Mouse (Mus musculus): ENCODE data around the gene Nupr1.

Gene Nupr1

DNA sequence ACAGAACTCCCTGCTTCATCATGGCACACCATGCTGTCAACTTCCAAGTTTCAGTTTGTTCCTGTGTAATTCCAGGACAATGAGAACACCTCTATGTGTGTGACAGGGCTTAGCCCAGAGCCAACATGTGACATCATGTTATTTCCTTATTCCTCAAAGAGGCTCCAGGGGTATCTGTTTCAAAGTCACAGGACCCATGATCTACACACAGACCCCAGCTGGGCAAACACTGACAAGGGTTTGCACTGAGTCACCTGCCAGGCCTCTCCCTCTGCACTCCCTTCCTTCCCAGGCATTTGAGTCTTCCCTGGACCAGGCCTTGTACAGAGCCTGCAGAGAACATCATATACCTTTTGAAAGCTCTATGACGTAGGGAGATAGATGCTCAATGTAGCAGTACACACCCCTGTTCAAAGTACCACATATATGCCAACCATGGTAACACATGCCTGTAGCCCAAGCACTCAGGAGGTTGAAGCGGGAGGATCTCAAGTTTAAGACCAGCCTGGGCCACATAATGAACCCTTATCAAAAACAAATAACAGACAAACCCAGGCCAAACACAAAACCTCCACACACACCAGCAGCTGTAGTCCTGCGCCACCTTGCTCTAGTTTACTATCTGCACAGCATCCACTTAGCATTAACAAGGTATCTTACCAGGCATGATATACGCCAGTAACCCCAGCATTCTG lies at the start of gene Nupr1:
TSS of gene Nupr1 (minus strand) at position 38 of the 695 bp plus-strand sequence.
- DNase-seq (ENCODE audit: low spot score in 2 of 2): no peak

DNA sequence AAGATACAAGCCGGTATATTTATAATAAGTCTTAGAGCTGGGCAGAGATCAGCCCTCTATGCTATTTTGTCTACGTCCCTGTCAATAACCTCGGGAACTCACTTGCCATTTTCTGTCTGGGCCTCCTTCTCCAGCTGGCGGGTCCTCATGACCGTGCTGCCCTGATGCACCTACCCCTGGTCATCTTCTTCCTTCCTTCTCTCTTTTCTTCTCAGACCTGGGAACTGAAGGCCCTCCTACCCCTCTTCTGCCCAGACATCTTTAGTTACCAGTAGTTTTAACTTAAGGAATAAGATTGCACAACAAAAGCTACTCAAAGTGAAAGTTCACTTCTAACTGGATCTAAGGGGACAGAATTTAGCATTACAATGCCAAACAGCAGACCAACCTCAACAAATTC lies 49.0 kb upstream of the Nupr1 start:
- no peak for DNase-seq (ENCODE audit: low spot score in 2 of 2)

DNA sequence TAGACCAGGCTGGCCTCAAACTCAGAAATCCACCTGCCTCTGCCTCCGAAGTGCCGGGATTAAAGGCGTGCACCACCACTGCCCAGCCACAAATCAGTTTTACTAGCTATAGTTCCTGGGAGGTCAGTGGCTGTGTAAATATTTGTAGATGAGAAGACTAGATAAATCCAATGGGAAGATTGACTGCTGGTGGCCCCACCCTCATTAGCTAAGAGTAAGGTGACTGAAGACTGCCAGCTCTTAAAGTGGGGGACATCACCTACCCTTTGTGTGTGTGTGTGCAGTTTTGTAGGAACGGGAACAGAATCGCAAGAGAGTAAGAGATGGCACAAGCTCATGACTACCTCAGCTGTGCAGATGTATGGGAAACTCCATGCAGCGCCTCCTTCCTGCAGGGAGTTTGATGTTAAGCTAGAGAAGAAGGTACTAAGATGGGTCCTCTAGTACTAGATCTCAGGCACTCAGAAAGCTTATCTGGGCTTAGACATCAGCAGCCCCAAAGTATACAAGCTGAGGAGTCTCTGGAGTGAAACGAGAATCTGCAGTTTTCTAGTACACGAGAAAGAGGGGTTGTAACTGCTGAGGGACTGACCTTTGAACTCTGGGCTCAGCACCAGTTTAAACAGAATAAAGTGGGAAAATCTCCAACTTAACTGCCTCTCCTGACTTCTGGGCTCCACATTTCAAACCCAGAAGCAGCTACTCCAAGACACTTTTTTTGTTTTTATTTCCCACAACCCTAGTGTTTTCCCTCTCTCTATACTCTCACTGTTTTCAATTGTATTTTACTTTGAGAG lies 48.1 kb upstream of the Nupr1 start:
- no peak for DNase-seq (ENCODE audit: low spot score in 2 of 2)

DNA sequence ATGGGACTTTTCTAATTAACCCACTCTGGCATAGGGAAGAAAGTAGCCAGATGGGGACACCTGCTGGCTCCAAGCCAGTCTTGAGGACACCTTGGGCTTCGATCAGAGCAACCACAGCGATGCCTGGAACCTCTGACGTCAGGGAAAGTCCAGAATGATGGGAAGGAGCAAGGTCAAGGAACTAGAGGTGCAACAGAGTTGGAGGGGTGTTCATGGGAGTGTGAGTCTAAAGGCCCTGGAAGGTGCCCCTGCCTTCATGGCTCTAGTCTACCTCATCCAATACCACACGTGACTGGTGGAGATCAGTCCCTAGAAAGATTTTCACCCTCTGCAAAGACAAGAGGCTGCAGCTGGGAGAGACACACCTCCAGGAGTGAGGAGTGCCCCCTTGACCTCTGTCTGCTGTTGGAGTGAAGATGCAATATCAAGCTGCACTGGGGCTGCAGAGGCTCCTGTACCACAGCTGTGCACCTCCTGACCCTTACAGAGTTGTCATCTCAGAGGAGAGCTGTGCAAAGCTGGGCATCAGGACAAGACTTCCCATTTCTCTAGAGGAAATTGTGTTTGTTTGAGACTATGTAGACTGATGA lies 46.1 kb upstream of the Nupr1 start:
- DNase-seq (ENCODE audit: low spot score in 2 of 2): no peak

- DNase-seq (ENCODE audit: low spot score in 2 of 2): no peak
Observed at GRCm38 (mm10) chr7:126676207-126676606, 45.5 kb upstream of the Nupr1 start, which contains the start of gene Sult1a1. Gene Sult1a1, minus strand, starts transcription at chr7:126676432.

DNA sequence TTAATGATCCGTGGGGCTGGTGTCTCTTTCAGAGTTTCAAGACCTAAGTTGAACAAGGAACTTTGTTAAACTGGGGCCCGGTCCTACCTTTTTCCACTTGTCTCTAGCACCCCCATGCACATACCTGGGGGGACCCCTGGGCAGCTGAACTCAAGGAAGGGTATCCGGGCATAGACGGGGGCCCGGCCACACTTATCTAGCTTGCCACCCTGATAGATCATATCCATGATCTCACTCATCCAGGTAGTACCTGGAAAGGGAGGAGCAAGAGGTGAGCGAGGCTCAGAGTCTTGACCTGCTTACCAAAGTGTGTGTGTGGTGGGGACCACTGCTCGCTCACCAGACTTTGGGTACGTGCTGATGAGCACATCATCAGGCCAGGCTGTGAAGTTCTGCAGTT lies 44.4 kb upstream of the Nupr1 start:
- DNase-seq (ENCODE audit: low spot score in 2 of 2): no peak

DNA sequence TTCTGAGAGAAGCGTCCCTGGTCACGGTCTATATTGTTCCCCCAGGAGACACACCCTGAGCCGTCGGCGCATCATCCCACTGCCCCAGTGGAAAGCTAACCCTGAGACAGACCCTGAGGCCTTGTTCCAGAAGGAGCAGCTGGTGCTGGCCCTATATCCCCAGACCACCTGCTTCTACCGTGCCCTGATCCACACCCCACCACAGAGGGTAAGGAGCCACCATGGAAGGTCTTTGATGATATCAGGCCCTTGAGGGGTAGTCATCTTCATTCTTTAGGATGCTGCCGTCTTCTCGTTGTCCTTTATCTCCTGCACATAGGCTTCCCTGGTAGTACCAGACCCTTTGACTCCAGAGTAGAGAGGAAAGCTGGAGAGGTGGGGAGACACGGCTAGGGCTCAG lies 41.5 kb upstream of the Nupr1 start:
- DNase-seq (ENCODE audit: low spot score in 2 of 2): no peak

- no peak for DNase-seq (ENCODE audit: low spot score in 2 of 2)
Observed at GRCm38 (mm10) chr7:126670152-126670551, 39.5 kb upstream of the Nupr1 start.

GRCm38 (mm10) chr7:126668452-126668851 lies 37.8 kb upstream of the Nupr1 start:
- DNase-seq (ENCODE audit: low spot score in 2 of 2): no peak

DNA sequence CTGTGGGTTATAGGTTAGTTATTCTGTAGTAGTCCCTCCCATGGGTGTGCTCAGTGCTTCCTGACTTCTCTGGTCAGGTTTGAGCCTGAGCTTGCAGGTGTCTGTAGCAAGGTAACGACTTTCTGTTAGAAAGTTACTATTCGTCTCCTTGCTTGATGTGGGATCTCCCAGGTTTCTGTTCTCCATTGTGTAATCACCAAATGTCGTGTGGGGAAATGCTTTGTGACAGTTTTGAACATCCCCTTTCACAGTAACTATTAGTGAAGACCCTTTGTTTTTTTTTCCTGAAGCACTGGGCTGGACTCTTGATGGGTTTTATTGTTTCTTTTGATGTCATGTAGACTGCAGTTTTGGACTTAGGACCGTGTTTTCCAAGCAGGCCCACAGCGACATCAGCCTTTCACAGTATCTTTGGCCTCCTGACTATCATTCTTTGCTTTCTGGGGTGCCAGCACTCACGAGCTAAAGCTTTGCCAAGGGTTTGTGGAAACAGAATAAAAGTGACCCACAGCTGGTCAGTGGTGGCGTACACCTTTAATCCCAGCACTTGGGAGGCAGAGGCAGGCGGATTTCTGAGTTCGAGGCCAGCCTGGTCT lies 36.9 kb upstream of the Nupr1 start:
- no peak for DNase-seq (ENCODE audit: low spot score in 2 of 2)

- no peak for DNase-seq (ENCODE audit: low spot score in 2 of 2)
Observed at GRCm38 (mm10) chr7:126665269-126665668, 34.6 kb upstream of the Nupr1 start.

DNA sequence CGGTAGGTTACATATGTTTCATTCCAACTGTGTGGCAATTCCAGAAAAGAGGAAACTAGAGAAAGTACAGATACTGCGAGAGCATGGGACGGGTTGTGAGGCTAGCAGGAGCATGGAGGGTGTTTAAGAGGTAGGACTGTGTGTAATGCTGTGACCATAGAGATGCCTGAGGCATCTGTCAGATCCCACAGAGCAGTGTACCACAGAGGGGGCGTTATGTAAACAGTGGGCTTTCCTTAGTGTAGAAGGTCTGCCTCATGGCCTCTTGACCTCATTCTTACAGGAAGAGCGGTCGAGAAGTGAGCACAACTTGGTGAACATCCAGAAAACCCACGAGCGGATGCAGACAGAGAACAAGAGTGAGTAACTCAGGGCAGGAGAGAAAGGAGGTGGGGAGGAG lies 33.0 kb upstream of the Nupr1 start:
- no peak for DNase-seq (ENCODE audit: low spot score in 2 of 2)

DNA sequence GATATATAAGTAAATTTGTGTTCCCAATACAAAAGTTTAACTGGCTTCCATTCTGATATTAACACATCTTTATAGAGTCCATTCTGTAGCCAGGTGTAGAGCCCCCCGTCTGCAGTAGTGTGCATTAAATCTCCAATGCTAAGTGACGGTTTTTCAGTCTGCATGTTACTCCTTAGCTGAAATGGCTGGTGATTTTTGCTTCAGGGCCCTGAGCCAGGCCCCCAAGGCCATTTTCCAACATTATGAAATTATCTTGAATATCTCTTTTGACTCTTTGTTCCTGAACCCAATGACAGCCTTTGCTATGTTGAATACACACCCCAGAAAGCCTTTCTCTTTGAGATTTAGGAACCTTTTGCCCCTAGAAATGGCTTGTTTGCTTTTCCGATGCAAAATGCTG lies 29.1 kb upstream of the Nupr1 start:
- DNase-seq (ENCODE audit: low spot score in 2 of 2): no peak

- DNase-seq (ENCODE audit: low spot score in 2 of 2): no peak
Observed at GRCm38 (mm10) chr7:126657522-126657921, 26.9 kb upstream of the Nupr1 start.

DNA sequence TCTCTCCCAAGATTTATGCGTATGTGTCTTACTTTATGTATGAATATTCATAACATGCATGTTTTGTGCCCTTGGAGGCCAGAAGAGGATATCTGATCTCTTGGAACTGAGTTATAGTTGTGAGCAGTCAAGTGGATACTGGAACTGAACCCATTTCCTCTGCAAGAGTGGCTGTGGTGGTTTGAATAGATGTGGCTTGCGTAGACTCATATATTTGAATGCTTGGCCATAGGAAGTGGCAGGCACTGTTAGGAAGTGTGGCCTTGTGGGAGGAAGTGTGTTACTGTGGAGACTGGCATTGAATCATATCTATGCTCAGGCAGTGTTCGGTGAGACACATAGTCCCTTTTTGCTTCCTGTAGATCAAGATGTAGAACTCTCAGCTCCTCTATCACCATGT lies 25.0 kb upstream of the Nupr1 start:
- no peak for DNase-seq (ENCODE audit: low spot score in 2 of 2)

GRCm38 (mm10) chr7:126653991-126654390 lies 23.3 kb upstream of the Nupr1 start:
- DNase-seq (ENCODE audit: low spot score in 2 of 2): no peak

GRCm38 (mm10) chr7:126650852-126651251 lies 20.2 kb upstream of the Nupr1 start:
- no peak for DNase-seq (ENCODE audit: low spot score in 2 of 2)

DNA sequence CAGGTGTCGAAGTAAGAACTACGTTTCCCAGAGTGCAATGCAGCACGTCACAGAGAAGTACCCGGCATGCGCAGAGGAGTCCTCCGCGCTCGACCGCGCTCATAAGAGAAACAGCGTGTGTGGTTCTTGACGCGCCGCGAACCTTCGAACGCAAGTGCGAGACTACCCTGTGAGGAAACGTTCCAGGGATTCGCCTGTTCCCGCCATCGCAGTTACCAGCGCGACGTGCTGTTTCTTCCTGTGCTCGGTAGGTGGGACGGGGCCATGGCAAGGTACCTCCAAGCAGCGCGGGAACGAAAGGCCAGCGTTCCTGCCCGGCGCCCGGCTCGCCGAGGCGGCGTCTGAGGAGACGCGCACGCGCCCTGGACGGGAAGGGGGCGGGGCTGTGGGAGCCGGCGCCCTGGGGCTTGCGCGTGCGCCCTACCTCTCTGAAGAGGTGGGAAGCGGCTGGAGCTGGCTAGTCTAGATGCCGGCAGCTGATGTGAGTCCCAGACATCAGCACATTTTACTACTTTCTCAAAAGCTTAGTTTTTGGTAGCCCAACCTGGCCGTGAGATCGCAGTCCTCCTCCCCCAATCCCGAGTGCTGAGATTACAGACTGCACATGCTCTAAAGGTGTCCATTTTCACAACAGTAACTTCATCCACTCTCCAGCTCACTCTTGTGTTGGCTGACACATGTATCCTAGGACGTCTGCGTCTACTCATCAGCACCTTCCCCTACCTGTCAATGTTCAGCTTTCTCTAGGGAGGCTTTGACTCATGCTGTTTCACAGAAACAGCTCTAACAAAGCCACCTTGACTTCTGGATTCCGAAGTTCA lies 18.8 kb upstream of the Nupr1 start, which contains the start of gene Sgf29:
TSS of gene Sgf29 (plus strand) at position 79 of the 821 bp plus-strand sequence.
- peak; percentile 95 for DNase-seq (ENCODE audit: low spot score in 2 of 2)

DNA sequence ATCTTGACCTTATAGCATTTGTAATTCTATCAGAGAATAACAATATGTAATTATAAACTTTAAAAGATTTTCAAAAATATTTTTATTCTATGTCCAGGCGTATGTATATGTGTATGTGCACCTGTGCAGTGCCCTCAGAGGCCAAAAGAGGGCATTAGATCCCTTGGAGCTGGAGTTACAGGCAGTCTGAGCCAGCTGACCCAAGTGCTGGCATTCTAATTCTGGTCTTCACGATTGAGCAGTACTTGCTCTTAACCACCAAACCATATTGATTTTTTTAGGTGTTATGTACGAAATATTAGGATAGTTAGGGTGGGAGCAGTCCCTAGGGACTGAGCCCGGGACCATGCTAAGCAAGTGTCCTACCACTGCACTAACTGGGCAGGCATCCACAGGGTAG lies 17.8 kb upstream of the Nupr1 start:
- DNase-seq (ENCODE audit: low spot score in 2 of 2): peak in 1 of 2 experiments; percentile 30

- no peak for DNase-seq (ENCODE audit: low spot score in 2 of 2)
Observed at GRCm38 (mm10) chr7:126645708-126646107, 15.0 kb upstream of the Nupr1 start.

- no peak for DNase-seq (ENCODE audit: low spot score in 2 of 2)
Observed at GRCm38 (mm10) chr7:126644914-126645313, 14.3 kb upstream of the Nupr1 start.

Data from right cerebral cortex, postnatal 10 days (tissue).